Mouse (Mus musculus) cerebellum, adult 9-10 months (tissue): Measurements from ENCODE around the gene Col11a2.
"Not testable (repeated sequence)": the region's sequence is repeated elsewhere in the genome, so short reads cannot be mapped to it uniquely, and the experiment has no call there.

Experiments
- DNase-seq: peaks from one replicate; pipeline ENCODE4 v3.0.0; 2022

Col11a2 gene

GRCm38 (mm10) chr17:34038878-34039561, at the start of gene Col11a2:
Gene Col11a2, plus strand, starts transcription at chr17:34039437.
- peak; percentile 32 for DNase-seq

- DNase-seq = peak; percentile 67
Observed at GRCm38 (mm10) chr17:33991788-33992664, 47.2 kb upstream of the Col11a2 start.

GRCm38 (mm10) chr17:33994959-33995358, 44.3 kb upstream of the Col11a2 start:
- no peak for DNase-seq

GRCm38 (mm10) chr17:33995651-33996050, 43.6 kb upstream of the Col11a2 start:
- DNase-seq = no peak

- DNase-seq = not testable (repeated sequence)
Observed at GRCm38 (mm10) chr17:33997025-33997424, 42.2 kb upstream of the Col11a2 start.

- not testable (repeated sequence) for DNase-seq
Observed at GRCm38 (mm10) chr17:33998697-33999096, 40.5 kb upstream of the Col11a2 start.

- no peak for DNase-seq
Observed at GRCm38 (mm10) chr17:33999341-34000149, 39.7 kb upstream of the Col11a2 start.

GRCm38 (mm10) chr17:34000150-34000537, 39.1 kb upstream of the Col11a2 start, which contains the start of gene H2-K1:
Gene H2-K1, minus strand, starts transcription at chr17:34000347.
- DNase-seq = peak; percentile 69

- DNase-seq = not testable (repeated sequence)
Observed at GRCm38 (mm10) chr17:34000796-34001195, 38.4 kb upstream of the Col11a2 start.

GRCm38 (mm10) chr17:34003426-34003825, 35.8 kb upstream of the Col11a2 start:
- DNase-seq = no peak

GRCm38 (mm10) chr17:34006570-34006969, 32.7 kb upstream of the Col11a2 start:
- no peak for DNase-seq

- DNase-seq = no peak
Observed at GRCm38 (mm10) chr17:34010156-34010555, 29.1 kb upstream of the Col11a2 start.

- DNase-seq = no peak
Observed at GRCm38 (mm10) chr17:34013436-34013835, 25.8 kb upstream of the Col11a2 start.

- DNase-seq = peak; percentile 15
Observed at GRCm38 (mm10) chr17:34021539-34022413, 17.5 kb upstream of the Col11a2 start.

- DNase-seq = peak; percentile 23
Observed at GRCm38 (mm10) chr17:34022414-34022783, 16.8 kb upstream of the Col11a2 start.

- DNase-seq = peak; percentile 47
Observed at GRCm38 (mm10) chr17:34022987-34023386, 16.2 kb upstream of the Col11a2 start.

GRCm38 (mm10) chr17:34023678-34024077, 15.6 kb upstream of the Col11a2 start:
- peak; percentile 40 for DNase-seq

- peak; percentile 85 for DNase-seq
Observed at GRCm38 (mm10) chr17:34024317-34024821, 14.9 kb upstream of the Col11a2 start, which contains the start of gene Ring1. Gene Ring1, minus strand, starts transcription at chr17:34024680.

GRCm38 (mm10) chr17:34024861-34025755, 14.1 kb upstream of the Col11a2 start:
- DNase-seq = peak; percentile 38

GRCm38 (mm10) chr17:34025756-34026151, 13.5 kb upstream of the Col11a2 start:
- peak; percentile 63 for DNase-seq

- no peak for DNase-seq
Observed at GRCm38 (mm10) chr17:34026221-34026620, 13.0 kb upstream of the Col11a2 start.
